Mouse (Mus musculus): ENCODE results near the gene Acap3.

Gene Acap3

DNA sequence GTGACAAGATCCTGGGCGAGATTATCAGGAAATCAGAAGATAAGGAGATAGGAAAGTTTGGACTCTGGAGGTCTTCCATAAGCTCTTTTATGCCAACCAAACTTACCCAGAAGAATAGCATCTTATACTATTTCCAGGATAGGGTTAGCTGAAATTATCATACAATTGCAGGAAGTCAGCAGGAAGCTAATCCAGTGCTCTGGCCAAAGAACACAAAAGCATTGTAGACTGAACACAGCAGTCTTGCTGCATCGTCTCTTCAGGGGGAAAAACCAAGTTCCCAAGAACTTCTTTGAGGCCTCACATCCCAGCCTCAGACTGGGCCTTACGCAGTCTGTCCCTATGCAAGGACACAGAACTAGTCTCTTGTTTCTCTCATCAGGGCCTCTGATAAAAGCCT is 8.0 kb upstream of the Acap3 start:
- in situ Hi-C loops (cut with MboI; ENCODE audit: unreplicated experiment in 2 of 2) = no loop called here

GRCm38 (mm10) chr4:155886330-155886729 is 5.3 kb upstream of the Acap3 start:
- in situ Hi-C loops (cut with MboI; ENCODE audit: unreplicated experiment in 2 of 2) = no loop called here

GRCm38 (mm10) chr4:155887674-155888073 is 3.9 kb upstream of the Acap3 start:
- in situ Hi-C loops (cut with MboI; ENCODE audit: unreplicated experiment in 2 of 2) = no loop called here

GRCm38 (mm10) chr4:155888181-155888580 is 3.4 kb upstream of the Acap3 start:
- in situ Hi-C loops (cut with MboI; ENCODE audit: unreplicated experiment in 2 of 2) = no loop called here

DNA sequence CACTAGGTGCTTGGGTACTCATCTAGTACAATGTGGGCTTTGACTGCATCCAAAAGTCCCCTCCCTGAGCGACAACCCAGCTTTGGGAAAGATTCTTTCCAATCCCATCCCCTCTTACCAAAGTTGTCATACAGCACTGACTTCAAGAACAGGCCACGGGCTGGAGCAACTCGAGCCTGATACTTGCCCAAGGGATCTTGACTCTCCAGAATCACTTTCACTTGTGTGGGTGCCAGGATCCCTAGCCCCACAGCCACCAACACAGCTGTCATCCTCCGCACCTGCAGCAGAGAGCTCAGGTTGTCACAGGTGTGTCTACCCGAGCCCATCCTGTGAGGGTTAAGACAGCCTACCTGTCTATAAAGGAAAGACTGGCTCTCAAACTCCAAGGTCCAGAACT is 2.3 kb upstream of the Acap3 start:
- in situ Hi-C loops (cut with MboI; ENCODE audit: unreplicated experiment in 2 of 2) = no loop called here

GRCm38 (mm10) chr4:155891011-155891471 is 581 bp upstream of the Acap3 start:
- in situ Hi-C loops (cut with MboI; ENCODE audit: unreplicated experiment in 2 of 2) = loop anchor here in 1 of 2 experiments (5.0 kb wide), 1 partner anchor 51 kb away; the partner anchor contains the start of gene Ube2j2

DNA sequence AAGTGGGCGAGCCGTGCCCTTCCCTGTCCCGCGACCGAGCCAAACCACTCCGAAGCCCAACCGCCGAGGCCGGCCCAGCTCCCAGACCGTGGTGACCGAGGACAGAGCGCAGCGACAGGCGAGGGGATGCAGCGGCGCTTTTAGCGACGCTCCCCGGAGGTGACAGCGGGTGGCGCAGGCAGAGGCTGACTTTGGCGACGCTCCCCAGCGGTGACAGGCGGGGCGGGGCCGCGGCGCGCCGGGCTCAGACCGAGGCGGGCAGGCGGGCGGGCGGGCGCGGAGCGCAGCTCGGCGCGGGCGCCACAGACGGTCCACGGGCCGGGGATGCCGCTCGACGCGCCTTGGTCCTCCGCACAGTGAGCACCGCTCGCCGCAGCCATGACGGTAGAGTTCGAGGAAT is 395 bp downstream of the Acap3 start:
- in situ Hi-C loops (cut with MboI; ENCODE audit: unreplicated experiment in 2 of 2) = loop anchor here in 1 of 2 experiments (5.0 kb wide), 1 partner anchor 50 kb away; the partner anchor contains the start of gene Ube2j2

GRCm38 (mm10) chr4:155892438-155893211 is 1.0 kb downstream of the Acap3 start:
- in situ Hi-C loops (cut with MboI; ENCODE audit: unreplicated experiment in 2 of 2) = loop anchor here in 1 of 2 experiments (5.0 kb wide), 1 partner anchor 50 kb away; the partner anchor contains the start of gene Ube2j2

DNA sequence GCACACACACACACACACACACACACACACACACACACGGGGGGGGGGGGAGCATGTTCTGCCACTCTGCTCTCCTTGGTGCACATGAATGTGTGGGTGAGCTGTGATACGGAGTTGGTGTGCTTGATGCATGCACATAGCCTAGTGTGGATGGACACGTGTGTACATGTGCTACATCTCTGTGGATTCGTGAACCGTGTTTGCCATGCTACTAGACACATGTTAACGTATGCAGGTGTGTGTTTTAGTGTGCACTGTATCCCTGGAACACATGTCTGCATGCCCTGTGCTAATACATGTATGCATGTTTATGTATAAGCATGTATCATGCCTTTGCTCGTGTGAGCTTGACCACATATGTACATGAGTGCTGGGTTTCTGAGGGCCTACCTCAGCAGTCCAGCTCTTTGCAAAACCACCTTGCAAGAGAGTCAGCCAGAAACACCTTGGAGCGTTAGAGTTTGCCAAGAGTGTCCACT is 1.6 kb downstream of the Acap3 start:
- in situ Hi-C loops (cut with MboI; ENCODE audit: unreplicated experiment in 2 of 2) = loop anchor here in 1 of 2 experiments (5.0 kb wide), 1 partner anchor 49 kb away; the partner anchor contains the start of gene Ube2j2

DNA sequence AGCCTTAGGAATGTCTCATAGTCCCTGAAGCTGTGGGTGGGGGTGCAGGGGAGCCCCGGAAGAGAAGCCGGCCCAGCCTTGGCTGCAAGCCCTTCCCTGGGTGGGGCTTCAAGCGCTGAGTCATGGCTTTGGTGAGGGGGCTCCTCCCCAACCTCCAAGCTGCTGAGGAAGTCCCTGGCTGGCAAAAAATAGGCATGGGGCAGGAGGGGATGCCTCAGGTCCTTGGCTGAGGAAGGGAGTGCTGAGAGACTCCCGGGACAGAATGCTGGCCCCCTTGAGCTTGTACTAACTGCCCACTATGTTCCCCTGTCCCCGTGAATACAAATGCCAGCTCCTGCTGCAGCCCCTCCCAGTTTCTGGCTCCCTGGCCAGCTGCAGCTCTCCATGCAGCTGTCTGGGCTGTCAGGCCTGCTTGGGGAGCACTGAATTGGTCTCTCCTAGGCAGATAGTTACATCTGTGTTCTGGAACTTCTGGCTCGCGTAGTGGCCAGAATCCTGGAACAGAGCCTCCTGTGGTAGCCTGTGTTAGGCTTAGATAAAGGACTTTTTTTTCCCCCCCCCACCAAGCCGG is 2.8 kb downstream of the Acap3 start:
- in situ Hi-C loops (cut with MboI; ENCODE audit: unreplicated experiment in 2 of 2) = loop anchor here in 1 of 2 experiments (5.0 kb wide), 1 partner anchor 48 kb away; the partner anchor contains the start of gene Ube2j2

GRCm38 (mm10) chr4:155895216-155895615 is 3.6 kb downstream of the Acap3 start:
- in situ Hi-C loops (cut with MboI; ENCODE audit: unreplicated experiment in 2 of 2) = no loop called here

GRCm38 (mm10) chr4:155895826-155896225 is 4.2 kb downstream of the Acap3 start:
- in situ Hi-C loops (cut with MboI; ENCODE audit: unreplicated experiment in 2 of 2) = no loop called here

DNA sequence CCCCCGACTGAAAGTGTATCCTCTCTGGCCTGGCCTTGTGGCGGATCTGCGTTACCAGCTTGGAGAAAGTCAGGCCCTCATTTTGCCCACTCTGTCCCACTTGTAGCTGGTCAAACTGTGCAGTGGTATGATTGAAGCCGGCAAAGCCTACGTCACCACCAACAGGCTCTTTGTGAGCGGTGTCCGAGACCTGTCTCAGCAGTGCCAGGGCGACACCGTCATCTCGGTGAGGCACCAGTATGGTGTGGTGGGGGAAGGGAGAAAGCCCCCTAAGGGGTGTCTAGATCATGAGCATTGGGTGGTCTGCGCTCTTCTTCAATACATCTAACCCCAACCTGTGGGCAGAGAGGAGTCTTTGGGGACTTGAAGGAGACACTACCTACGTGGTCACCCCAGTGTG is 4.8 kb downstream of the Acap3 start:
- in situ Hi-C loops (cut with MboI; ENCODE audit: unreplicated experiment in 2 of 2) = no loop called here

DNA sequence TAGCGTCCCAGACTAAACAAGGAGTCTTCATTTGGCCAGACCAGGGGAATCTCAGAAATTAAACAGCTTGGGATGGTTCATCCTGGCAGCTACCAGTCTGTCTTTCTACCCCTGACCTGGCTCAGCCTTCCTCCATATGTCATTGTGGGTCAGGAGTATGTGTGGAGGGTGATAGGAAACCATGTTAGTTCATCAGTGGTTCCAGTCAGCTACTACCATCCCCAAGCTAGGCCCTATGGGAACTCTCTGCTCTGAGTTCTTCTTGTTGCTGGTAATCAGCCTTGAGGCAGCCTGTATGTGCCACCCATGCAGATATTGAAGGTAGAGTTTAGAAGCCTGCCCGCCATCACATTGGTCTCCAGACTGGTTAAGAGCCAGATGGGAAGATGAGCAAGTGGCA is 6.7 kb downstream of the Acap3 start:
- in situ Hi-C loops (cut with MboI; ENCODE audit: unreplicated experiment in 2 of 2) = no loop called here

DNA sequence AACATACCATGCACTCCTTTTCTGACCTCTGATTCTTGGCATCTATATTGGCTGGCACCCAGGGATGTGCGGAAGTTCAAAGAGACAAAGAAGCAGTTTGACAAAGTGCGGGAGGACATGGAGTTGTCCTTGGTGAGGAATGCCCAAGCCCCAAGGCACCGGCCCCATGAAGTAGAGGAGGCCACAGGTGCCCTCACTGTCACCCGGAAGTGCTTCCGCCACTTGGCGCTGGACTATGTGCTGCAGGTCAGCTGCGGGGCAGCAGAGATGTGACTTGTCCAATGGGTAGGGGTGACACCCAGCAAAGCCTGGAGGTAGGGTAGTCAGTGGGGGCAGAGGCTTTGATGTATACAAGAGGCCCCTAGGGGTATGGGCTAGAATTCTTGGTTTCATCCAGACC is 7.7 kb downstream of the Acap3 start:
- in situ Hi-C loops (cut with MboI; ENCODE audit: unreplicated experiment in 2 of 2) = no loop called here

GRCm38 (mm10) chr4:155901205-155901604 is 9.6 kb downstream of the Acap3 start:
- in situ Hi-C loops (cut with MboI; ENCODE audit: unreplicated experiment in 2 of 2) = no loop called here

- in situ Hi-C loops (cut with MboI; ENCODE audit: unreplicated experiment in 2 of 2) = no loop called here
Measured at GRCm38 (mm10) chr4:155903246-155903645, 11.6 kb downstream of the Acap3 start.

DNA sequence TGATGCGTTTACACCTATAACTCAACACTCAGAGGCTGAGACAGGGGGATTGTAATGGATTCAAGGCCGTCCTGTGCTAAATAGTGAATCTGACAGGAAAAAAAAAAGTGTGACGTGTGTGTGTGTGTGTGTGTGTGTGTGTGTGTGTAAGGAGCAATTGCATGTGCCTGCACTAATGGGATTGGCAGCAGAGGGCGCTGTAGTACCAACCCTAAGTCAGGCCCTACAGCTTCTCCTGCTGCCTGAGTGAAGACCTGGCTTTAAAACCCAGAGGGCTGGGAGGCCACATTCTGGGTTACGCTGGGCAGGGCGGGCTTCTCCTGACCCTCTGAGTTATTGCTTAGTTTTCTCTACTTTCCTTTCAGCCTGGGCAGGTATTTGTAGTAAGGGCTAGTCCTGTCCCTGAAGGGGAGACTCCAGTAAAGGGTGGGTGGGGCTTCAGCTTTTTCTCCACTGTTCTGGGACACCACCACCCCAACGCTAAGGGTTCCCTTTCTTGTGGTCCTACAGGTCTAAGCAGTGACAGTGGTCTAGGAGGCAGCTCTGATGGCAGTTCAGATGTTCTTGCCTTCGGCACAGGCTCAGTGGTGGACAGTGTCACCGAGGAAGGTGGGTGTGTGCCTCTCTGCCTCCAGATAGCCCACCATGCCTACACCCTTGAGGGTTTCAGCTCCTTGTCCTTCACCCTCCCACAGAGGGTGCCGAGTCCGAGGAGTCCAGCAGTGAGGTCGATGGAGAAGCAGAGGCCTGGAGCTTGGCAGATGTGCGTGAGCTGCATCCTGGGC is 12.9 kb downstream of the Acap3 start:
- in situ Hi-C loops (cut with MboI; ENCODE audit: unreplicated experiment in 2 of 2) = no loop called here

- in situ Hi-C loops (cut with MboI; ENCODE audit: unreplicated experiment in 2 of 2) = no loop called here
Measured at GRCm38 (mm10) chr4:155905634-155906033, 14.0 kb downstream of the Acap3 start.

DNA sequence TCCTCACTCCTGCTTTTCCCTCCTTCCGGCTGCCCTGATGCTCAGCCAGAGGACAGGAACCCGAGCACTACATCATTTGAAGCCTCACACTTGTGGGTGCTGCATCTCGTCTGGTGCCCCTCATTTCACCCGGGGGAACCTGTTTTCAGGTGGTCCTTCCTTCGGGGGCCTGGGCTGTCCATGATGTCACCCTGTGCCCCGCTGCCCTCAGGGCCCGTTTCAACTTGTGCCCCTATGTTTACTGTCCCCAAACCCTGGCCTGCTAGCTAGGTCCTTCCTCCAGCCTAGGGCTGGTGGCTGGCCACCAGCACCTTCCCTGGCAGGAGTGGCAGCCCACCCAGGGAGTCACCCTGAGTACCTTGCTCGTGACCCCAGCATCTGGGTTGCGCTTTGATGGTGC is 14.5 kb downstream of the Acap3 start:
- in situ Hi-C loops (cut with MboI; ENCODE audit: unreplicated experiment in 2 of 2) = no loop called here

DNA sequence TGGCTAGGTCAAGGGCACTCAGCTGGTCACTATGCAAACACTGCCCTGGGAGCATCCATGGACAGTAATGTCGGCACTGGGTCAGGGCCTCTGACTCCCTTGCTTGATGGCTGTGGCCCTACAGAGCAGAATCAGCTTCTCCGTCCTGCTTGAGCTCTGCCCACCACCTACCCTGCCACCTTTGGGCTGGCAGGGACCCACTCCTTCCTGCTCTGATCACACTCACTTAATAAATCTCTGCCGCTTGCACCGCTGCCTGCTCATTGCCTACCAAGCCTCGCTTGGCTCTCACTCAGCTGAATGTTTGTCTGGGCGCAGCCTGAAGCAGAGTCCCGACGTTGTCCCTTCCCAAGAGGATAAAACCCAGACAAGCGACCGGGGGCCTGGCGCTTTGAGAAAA is 15.4 kb downstream of the Acap3 start:
- in situ Hi-C loops (cut with MboI; ENCODE audit: unreplicated experiment in 2 of 2) = no loop called here

Measured in v-Abl transformed pro-B cells (cell line).